Mouse (Mus musculus) limb, embryonic 11.5 days (tissue): Measurements from ENCODE around the gene H2-Eb2. TPM values are rescaled to one million over a fixed set of nuclear protein-coding genes. Genes with fewer than 3 reads are reported as not detected.
A peak's percentile ranks its signal among the peaks of the same experiment; 100 is the strongest.

ENCODE experiments used
- ATAC-seq: fragments of 200-750 bp; cut with Nextera tagmentation; 2 replicates; pipeline ENCODE4 v1.8.0; 2017; ENCODE audit warnings: low read depth; ENCODE audit not compliant: insufficient number of reproducible peaks, low FRiP score, low TSS enrichment
- DNase-seq: peaks from one replicate; pipeline ENCODE4 v3.0.0-alpha.2; 2015; ENCODE audit warnings: low spot score
- H3K27ac ChIP-seq: fragments of 300-500 bp; sonication (generic); replicated peaks from 2 replicates; pipeline ENCODE4 v1.5.1; 2014; ENCODE audit warnings: low read depth, mild to moderate bottlenecking, low read length
- H3K27me3 ChIP-seq: fragments of 300-500 bp; sonication (generic); 2 replicates; pipeline ENCODE4 v1.6.1; 2014; ENCODE audit warnings: mild to moderate bottlenecking, low read length, mixed read lengths; ENCODE audit not compliant: control insufficient read depth, insufficient read depth
- H3K36me3 ChIP-seq: fragments of 300-500 bp; sonication (generic); 2 replicates; pipeline ENCODE4 v1.6.1; 2014; ENCODE audit warnings: mild to moderate bottlenecking, low read length, moderate library complexity, mixed read lengths; ENCODE audit not compliant: control insufficient read depth, insufficient read depth
- H3K4me1 ChIP-seq: fragments of 300-500 bp; sonication (generic); 2 replicates; pipeline ENCODE4 v1.6.1; 2014; ENCODE audit warnings: low read length, mixed read lengths; ENCODE audit not compliant: control insufficient read depth, insufficient read depth
- H3K4me2 ChIP-seq: fragments of 300-500 bp; sonication (generic); 2 replicates; pipeline ENCODE4 v1.6.1; 2014; ENCODE audit warnings: low read depth, mild to moderate bottlenecking, moderate library complexity; ENCODE audit not compliant: severe bottlenecking
- H3K4me3 ChIP-seq: fragments of 300-500 bp; sonication (generic); 2 replicates; pipeline ENCODE4 v1.5.1; 2014; ENCODE audit warnings: low read depth, low read length
- H3K9ac ChIP-seq: fragments of 300-500 bp; sonication (generic); 2 replicates; pipeline ENCODE4 v1.6.1; 2014; ENCODE audit warnings: mild to moderate bottlenecking, low read length
- H3K9me3 ChIP-seq: fragments of 300-500 bp; sonication (generic); 2 replicates; pipeline ENCODE4 v1.6.1; 2016; ENCODE audit warnings: low read length; ENCODE audit not compliant: control insufficient read depth
- WGBS: fragments of 180-500 bp; shearing (Covaris S2); extraction: QIAGEN DNeasy Blood & Tissue Kit; methylation state at CpG from one replicate; pipeline ENCODE4 v1.1.7; 2014; 5-methylcytosine and 5-hydroxymethylcytosine counted together
- polyA plus RNA-seq: library from polyadenylated mRNA; unstranded; fragments of >200 nt; fragmentation: Nextera tagmentation; extraction: Ambion mirVana; gene quantifications from 2 replicates; pipeline ENCODE4 v1.2.1, GENCODE M21; 2014

H2-Eb2 gene
- polyA plus RNA-seq, 1 experiment from 2014 or later, result 0.07 TPM

DNA sequence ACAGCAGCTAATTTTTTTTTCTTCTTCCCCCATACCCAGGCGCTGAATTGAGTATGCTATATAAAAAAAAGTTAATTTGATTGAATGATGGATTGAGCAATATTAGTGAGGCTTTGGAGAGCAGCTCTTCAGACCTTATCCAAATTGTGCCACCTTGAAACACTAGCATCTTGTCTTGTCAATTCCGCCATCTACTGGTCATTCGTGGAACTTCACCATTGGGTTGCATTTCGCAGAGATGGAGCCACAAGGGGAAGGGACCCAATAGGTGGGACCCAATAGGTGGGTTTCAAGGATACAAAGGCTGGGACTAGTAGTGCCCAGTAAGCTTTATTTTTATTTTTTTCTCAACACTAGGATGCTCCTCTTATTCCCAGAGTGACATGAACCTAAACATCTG is 24.0 kb downstream of the H2-Eb2 start:
- ATAC-seq (no peak), DNase-seq (peak; percentile 89)

DNA sequence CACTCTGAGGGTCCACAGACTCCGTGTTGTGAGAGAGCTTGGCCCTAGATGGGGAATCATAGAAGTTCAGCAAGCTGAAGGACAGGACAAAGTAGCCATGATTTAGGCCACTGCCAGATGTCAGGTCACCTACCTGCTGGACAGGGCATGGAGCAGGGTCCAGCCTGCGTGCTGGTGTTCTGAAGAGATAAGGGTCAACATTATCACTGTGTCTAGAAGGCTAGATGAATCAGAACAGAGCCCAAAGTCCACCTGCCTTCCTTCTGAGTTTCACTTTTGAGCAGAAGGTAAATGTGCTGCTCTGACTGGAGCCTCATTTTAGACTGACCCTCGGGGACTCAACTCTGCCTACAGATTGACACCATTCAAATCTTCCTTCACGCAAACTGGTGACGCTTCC is 29.1 kb downstream of the H2-Eb2 start, which contains the start of gene Btnl2:
TSS of gene Btnl2 (plus strand) at position 284 of the 400 bp plus-strand sequence.
- 82% methylated on average over 5 of the region's 5 CpGs for WGBS
- Histone ChIP-seq H3K4me3 (no peak within 1 kb of the TSS), H3K4me1 (no peaks in the 10 kb centered on the region), H3K27ac (no peak within 1 kb of the TSS), H3K9me3 (no peaks in the 10 kb centered on the region), H3K36me3 (no peaks in the 10 kb centered on the region), H3K4me2 (no peak within 1 kb of the TSS), H3K27me3 (no peaks in the 10 kb centered on the region), H3K9ac (no peak within 1 kb of the TSS)
- DNase-seq (no peak), ATAC-seq (no peak)

More for the DNA sequence above, 24.0 kb downstream of the H2-Eb2 start:
- no peak overlapping the region for H3K4me3 ChIP-seq
- H3K9ac ChIP-seq, result no peak overlapping the region
- H3K4me2 ChIP-seq, result no peak overlapping the region
- H3K9me3 ChIP-seq, result no peaks in the 10 kb centered on the region
- H3K27me3 ChIP-seq, result no peaks in the 10 kb centered on the region
- H3K27ac ChIP-seq, result no peak overlapping the region
- WGBS, result 9% methylated on average over 4 of the region's 4 CpGs
- H3K36me3 ChIP-seq, result no peaks in the 10 kb centered on the region
- H3K4me1 ChIP-seq, result no peaks in the 10 kb centered on the region

DNA sequence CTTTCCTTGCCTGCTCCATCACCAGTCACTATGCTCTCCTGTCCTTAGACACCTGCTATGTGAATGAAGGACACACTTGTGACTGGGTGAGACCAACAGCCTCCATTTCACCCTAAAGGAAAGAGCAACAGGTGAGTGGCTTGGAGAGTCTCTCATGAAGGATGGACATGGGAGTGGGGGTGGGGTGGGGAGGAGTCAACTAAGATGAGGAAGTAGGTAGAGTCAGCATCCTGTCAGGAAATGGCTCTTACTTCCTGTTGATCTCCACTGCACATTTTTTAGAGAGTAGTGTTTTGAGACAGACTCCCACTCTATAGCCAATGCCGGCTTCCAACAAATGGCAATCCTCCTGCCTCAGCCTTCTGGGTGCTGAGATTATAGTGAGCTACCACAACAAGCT is 29.5 kb downstream of the H2-Eb2 start:
- no peaks in the 10 kb centered on the region for H3K27me3 ChIP-seq
- no peak overlapping the region for H3K4me3 ChIP-seq
- no peaks in the 10 kb centered on the region for H3K36me3 ChIP-seq
- H3K4me2 ChIP-seq, result no peak overlapping the region
- ATAC-seq, result no peak
- 88% methylated on average over 1 of the region's 1 CpGs for WGBS
- H3K27ac ChIP-seq, result no peak overlapping the region
- no peaks in the 10 kb centered on the region for H3K9me3 ChIP-seq
- H3K9ac ChIP-seq, result no peak overlapping the region
- H3K4me1 ChIP-seq, result no peaks in the 10 kb centered on the region
- DNase-seq, result no peak

DNA sequence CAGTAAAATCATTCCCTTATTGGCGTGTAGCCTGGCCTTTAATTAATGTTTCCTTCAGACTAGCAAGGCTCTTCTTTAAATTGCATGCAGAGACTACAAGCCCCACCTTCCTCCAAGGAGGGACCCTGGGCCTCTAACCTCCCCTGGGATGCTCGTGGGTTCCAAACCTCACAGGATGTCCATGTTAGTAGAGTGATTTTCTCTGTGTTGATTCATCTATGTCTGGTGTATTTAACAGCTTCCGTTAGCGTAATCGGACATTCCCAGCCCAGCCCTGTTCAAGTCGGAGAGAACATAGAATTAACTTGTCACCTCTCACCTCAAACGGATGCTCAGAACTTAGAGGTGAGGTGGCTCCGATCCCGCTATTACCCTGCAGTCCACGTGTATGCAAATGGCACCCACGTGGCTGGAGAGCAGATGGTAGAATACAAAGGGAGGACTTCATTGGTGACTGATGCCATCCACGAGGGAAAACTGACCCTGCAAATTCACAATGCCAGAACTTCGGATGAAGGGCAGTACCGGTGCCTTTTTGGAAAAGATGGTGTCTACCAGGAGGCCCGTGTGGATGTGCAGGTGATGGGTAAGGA is 37.6 kb downstream of the H2-Eb2 start:
- Histone ChIP-seq H3K36me3 (no peaks in the 10 kb centered on the region), H3K9ac (no peak overlapping the region), H3K4me1 (no peaks in the 10 kb centered on the region), H3K27me3 (no peaks in the 10 kb centered on the region), H3K4me3 (no peak overlapping the region), H3K4me2 (no peak overlapping the region), H3K27ac (no peak overlapping the region), H3K9me3 (no peaks in the 10 kb centered on the region)
- DNase-seq (no peak), ATAC-seq (no peak)
- WGBS, result 86% methylated on average over 15 of the region's 15 CpGs

DNA sequence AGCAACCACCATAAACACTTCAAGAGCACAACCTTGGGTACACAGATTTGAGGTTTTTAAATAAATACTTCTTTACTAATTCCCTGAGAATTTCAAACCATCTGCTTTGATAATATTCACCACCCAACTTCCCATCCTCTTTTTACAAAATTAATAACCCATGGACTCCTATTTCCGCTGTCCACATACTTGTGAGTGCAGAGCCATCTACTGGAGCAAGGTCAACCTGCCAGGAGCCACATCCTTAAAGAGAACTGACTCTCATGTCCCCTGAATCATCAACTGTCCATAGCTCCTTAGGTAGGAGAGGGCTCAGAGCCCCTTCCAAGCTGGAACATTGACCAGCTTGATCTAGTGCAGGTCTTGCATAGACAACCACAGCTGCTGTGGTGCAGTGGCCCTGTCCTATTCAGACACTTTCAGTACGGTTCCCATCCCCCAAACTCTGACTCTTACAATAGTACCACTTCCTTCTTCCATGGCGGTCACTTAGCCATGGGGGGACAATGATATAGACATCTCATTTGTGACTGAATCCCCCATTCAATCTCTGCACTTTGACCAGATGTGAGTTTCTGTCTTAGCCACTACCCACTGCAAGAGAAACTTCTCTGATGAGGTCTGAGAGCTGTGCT is 38.3 kb downstream of the H2-Eb2 start:
- Histone ChIP-seq H3K27me3 (no peaks in the 10 kb centered on the region), H3K27ac (no peak overlapping the region), H3K9ac (no peak overlapping the region), H3K9me3 (no peaks in the 10 kb centered on the region), H3K4me1 (no peaks in the 10 kb centered on the region), H3K36me3 (no peaks in the 10 kb centered on the region), H3K4me2 (no peak overlapping the region), H3K4me3 (no peak overlapping the region)
- DNase-seq (no peak), ATAC-seq (no peak)
- 84% methylated on average over 3 of the region's 3 CpGs for WGBS

DNA sequence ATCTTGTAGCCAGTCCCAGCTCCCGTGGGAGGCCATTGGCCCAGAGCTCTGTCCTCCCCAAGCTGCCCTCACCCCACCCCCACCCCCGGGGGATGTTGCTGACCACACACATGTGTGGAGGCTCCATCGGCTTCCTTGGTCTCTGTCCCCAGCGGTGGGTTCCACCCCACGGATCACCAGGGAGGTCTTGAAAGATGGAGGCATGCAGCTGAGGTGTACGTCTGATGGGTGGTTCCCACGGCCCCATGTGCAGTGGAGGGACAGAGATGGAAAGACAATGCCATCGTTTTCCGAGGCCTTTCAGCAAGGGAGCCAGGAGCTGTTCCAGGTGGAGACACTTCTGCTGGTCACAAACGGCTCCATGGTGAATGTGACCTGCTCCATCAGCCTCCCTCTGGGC is 39.6 kb downstream of the H2-Eb2 start:
- Histone ChIP-seq H3K4me3 (no peak overlapping the region), H3K36me3 (no peaks in the 10 kb centered on the region), H3K9me3 (no peaks in the 10 kb centered on the region), H3K4me2 (no peak overlapping the region), H3K4me1 (no peaks in the 10 kb centered on the region), H3K9ac (no peak overlapping the region), H3K27me3 (no peaks in the 10 kb centered on the region), H3K27ac (no peak overlapping the region)
- 74% methylated on average over 10 of the region's 10 CpGs for WGBS
- DNase-seq (no peak), ATAC-seq (no peak)

DNA sequence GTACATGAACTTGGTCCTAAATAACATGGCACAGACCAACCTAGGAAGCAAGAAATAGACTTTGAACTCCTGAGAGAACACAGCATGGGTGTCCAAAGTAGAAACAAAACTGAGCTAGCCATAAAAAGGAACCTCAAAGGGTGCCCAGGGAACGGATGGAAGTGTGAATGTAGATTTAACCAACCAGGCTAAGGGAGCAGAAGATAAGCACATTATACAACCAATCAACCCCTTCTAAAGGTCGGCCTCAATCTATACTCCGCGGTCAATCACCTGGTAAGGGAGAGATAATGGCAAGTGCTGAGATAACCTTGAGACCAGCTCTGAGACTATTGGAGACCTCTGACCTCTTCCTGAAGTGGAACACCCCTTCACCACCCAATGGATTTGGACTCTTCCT is 45.1 kb downstream of the H2-Eb2 start:
- H3K4me1 ChIP-seq, result no peaks in the 10 kb centered on the region
- ATAC-seq (no peak), DNase-seq (no peak)
- 78% methylated on average over 4 of the region's 4 CpGs for WGBS
- H3K9me3 ChIP-seq, result no peaks in the 10 kb centered on the region
- H3K4me2 ChIP-seq, result no peak overlapping the region
- H3K27ac ChIP-seq, result no peak overlapping the region
- no peak overlapping the region for H3K4me3 ChIP-seq
- no peak overlapping the region for H3K9ac ChIP-seq
- H3K36me3 ChIP-seq, result no peaks in the 10 kb centered on the region
- no peaks in the 10 kb centered on the region for H3K27me3 ChIP-seq

DNA sequence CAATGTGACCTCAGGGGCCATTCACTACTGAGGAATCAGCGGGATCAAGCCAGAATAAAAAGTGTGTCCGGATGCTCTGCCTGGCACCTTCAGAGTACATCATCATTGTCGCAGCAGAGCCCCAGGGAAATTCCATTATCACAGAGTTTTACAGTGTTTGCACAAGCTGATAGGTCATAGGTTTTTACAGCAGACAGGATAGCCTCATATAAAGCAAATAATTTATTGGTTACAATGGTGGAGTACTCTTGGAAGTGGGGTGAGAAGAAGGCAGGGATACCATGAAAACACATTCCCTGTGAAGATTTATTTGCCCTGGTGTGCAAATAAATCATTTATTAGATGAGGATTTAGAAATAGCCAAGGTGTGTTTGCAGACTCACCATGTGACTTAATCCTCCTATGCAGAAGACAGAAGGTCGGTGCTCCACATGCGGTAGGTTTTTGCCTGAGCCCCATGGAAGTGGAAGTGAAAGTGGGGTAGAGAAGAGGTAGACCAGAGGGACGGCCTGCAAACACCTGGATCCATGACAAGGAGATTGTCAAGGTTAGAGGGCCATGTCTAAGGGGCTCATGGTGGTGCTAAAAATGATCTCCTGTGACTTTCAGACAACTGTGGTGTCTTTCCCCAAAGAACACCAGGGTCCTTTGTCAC is 47.7 kb downstream of the H2-Eb2 start:
- no peak overlapping the region for H3K4me3 ChIP-seq
- ATAC-seq (no peak), DNase-seq (no peak)
- no peak overlapping the region for H3K27ac ChIP-seq
- H3K36me3 ChIP-seq, result no peaks in the 10 kb centered on the region
- H3K27me3 ChIP-seq, result no peaks in the 10 kb centered on the region
- no peak overlapping the region for H3K4me2 ChIP-seq
- H3K4me1 ChIP-seq, result no peaks in the 10 kb centered on the region
- H3K9ac ChIP-seq, result no peak overlapping the region
- 86% methylated on average over 6 of the region's 6 CpGs for WGBS
- no peaks in the 10 kb centered on the region for H3K9me3 ChIP-seq
